Mouse (Mus musculus): Measurements from ENCODE around the gene Hps6.
"Not testable (repeated sequence)": the region's sequence is repeated elsewhere in the genome, so short reads cannot be mapped to it uniquely, and the experiment has no call there.

Hps6 gene

GRCm38 (mm10) chr19:46003371-46004226, at the start of gene Hps6:
Gene Hps6, plus strand, starts transcription at chr19:46003508.
- DNase-seq (ENCODE audit: low spot score), result peak; percentile 88

DNA sequence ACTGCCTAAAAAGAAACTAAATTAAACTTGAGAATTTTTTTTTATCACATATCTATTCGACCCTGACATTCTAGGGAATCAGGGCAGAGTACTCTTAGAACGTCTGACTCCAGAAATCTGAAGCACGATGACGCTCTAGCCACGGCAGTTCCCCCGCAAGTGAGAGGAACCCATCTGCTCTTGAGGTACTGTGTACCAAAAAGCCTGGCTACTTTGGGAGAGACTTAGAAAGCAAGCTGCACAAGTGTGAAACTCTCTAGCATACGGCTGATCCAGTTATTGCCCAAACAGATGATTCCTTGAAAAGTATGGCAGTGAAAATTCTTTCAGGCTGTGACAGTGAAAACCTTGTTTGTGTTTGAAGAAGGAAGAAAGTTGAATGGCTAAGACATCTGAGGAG, 46.6 kb upstream of the Hps6 start:
- no peak for DNase-seq (ENCODE audit: low spot score)

DNA sequence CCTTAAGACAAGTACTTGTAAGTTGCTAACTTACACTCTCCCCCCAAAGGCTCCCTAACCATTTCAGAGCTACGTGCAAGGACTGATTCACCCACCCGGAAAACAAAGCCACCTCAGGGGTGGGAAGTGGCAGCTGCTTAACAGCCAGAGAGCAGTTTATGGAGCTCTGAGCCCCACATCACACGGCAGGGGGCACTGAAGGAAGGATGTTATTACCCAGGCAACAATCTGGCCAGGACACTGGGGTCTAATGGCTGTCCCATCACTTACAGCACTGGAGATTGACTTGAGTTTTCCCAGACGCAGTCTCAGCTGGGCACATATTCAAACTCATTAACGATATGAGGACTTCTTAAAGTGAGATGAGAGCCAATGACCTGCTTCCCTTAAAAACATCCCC, 42.5 kb upstream of the Hps6 start:
- no peak for DNase-seq (ENCODE audit: low spot score)

GRCm38 (mm10) chr19:45984379-45984778, 18.9 kb upstream of the Hps6 start:
- no peak for DNase-seq (ENCODE audit: low spot score)

DNA sequence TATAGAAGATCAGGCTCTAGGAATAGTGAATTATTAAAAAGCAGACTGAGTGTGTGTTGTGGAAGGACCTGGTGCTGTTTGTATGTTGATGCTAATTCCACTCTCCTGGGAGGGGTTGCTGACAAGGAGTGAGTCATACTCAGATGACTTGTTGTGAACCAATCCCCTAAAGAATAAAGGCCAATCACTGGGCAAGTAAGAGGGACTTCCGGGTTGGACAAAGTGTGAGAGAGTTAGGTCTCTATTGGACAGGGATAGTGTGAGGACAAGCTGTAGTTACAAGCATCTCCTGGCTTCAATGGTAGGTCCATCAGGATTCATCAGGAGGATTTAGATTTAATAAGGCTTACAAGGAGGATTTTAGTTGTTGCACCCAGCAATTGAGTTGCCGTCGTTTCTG, 15.1 kb upstream of the Hps6 start:
- DNase-seq (ENCODE audit: low spot score), result no peak

DNA sequence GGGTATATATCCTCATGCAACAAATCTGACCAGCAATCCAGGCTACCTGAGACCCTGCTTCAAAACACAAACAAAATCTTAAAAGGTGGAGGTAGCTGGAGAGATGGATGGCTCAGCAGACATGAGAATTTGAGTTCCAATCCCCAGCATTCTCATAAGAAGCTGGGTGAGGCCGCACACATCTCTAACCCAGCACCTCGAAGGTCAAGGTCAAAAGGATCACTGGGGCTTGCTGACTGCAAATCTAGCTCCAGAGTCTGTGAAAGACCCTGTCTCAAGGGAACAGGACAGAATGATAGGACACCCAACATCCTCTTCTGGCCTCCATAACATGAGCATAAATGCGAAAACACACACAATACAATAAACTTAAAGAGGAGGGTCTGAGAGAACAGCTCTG, 12.1 kb upstream of the Hps6 start:
- DNase-seq (ENCODE audit: low spot score), result no peak

DNA sequence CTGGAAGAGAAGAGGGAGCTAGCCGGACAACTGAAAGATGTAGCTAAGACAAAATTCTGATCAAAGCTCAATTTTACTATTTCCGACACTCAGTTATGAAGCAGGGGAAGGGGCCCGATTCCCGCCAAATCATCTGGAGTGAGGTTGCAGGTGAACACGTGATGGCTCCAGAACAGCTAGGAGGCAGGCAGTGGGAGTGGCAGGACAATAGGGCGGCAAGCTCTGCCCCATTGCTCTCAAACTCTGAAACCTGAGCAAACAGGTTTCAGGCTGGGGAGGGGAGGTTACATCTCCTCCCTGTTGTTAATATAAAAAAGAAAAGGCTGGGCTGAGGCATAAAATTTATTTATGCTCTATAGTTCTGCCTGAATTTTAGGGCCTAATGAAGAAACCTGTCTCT, 9.9 kb upstream of the Hps6 start:
- not testable (repeated sequence) for DNase-seq (ENCODE audit: low spot score)

DNA sequence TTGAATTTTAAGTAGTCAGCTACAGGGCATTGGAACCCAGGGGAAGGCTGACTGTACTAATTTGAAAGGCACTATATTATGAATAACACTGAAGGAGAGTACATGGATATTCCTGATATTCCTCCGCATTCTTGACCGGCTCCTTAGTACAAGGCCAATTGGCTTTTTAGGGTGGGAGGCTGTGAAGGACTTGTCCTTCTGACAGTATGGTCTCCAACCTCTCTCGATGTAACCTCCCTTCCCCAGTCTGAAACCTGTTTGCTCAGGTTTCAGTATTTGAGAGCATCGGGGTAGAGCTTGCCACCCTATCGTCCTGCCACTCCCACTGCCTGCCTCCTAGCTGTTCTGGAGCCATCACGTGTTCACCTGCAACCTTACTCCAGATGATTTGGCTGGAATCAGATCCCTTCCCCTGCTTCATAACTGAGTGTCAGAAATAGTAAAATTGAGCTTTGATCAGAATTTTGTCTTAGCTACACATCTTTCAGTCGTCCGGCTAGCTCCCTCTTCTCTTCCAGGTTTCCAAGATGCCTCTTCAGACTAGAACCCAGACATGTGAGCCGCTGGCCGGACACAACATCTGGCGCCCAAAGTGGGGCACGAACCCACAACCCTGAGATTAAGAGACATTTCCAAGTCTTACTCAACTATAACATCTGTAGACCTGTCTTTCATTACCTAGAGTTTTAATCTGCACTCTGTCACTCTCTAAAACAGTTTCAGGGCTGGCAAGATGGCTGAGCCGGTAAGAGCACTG, 9.1 kb upstream of the Hps6 start:
- no peak for DNase-seq (ENCODE audit: low spot score)

DNA sequence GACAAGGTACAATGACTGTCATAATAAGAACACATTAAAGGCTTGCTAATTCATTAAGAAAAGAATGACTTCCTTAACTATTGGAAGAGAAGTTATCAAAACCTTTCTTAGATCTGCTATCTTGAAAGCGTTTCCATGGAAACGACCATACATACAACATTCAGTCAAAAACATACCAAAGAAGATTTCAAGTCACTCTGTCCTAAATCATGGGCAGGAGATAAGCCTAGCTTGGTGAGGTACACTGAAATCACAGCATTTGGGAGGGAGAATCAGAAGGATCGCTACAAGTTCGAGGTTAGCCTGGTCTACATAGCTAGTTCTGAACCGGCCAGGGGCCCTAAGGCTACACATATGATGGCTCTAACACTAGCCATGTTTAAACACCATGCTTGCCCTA, 5.9 kb upstream of the Hps6 start:
- no peak for DNase-seq (ENCODE audit: low spot score)

GRCm38 (mm10) chr19:45997785-45998693, 5.3 kb upstream of the Hps6 start, which contains the start of gene Armh3:
Gene Armh3, minus strand, starts transcription at chr19:45998488.
- peak; percentile 92 for DNase-seq (ENCODE audit: low spot score)

- DNase-seq (ENCODE audit: low spot score), result no peak
These were observed 4.6 kb upstream of the Hps6 start for GRCm38 (mm10) chr19:45998694-45999217.

DNA sequence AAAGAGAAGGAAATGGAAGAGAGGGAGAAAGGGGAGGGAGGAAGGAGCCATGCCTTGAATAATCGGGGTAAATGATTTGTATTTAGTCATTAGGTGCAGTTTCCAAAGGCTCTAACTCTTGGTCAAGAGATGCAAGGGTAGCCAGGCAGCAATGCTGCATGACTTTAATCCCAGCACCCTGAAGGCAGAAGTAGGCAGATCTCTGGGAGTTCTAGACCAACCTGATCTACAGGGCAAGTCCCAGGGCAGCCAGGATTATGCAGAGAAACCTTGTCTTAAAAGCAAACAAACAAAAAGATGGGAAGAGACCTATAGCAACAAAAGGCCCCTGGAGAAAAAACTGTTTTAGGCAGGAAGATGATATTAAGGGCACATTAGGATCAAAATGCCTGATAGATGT, 3.9 kb upstream of the Hps6 start:
- no peak for DNase-seq (ENCODE audit: low spot score)

DNA sequence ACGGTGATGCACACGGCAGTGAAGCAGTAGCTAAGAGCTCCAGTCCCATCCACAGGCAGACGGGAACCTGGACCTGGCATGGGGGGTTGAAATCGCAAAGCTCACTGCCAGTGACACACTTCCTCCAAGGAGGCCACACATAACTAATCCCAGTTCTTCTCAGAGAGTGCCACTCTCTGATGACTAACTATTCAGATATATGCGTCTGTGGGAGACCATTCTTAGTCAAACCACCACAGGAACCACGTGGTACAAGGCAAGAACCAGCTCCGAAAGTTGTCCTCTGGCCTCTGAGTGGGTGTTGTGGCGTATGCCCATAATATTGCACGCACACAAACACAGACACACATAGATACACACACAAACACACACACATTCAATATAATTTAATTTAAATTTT, 1.0 kb upstream of the Hps6 start:
- no peak for DNase-seq (ENCODE audit: low spot score)

- DNase-seq (ENCODE audit: low spot score), result no peak
These were observed 1.6 kb downstream of the Hps6 start for GRCm38 (mm10) chr19:46004814-46005466.

DNA sequence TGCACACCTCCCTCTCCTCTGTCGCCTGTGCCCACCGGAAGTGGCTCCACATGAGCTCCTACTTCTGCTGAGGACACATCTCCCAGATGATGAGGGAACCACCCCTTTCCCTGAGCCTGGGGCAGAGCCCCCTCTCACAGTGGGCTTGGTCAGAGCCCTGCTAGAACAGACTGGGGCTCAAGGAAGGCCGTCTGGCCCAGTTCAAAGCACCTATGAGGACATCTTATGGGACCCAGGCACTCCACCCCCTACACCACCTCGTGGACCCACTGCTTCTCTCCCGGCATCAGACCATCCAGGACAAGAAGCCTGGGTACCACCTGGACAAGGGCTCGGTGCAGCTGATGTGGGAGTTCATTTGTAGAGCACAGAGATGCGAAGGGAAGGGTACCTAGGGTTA, 2.4 kb downstream of the Hps6 start:
- DNase-seq (ENCODE audit: low spot score), result no peak

DNA sequence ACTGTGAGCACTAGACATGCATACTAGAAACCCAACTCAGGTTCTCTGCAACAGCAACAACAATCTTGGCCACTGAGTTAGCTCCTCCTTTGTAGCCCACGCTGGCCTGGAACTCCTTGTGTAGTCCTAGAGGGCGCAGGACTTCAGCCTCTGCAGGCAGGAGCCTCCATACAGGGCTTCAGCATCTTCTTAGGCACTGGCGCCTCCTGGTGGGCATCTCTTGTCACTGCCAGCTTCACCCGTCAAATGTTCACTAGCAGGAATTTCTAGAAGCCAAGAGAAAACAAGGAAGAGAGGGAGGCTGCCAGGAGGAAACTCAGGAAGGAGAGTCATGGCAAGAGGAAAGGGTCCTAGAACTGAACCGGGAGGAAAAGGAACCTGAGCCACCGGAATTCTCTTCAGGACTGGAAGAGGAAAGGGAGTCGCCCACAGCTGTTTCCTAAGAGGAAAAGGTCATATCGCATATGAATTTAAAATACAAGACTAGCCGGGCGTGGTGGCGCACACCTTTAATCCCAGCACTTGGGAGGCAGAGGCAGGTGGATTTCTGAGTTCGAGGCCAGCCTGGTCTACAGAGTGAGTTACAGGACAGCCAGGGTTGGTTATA, 11.4 kb downstream of the Hps6 start:
- peak; percentile 94 for DNase-seq (ENCODE audit: low spot score)

GRCm38 (mm10) chr19:46016023-46016422, 12.7 kb downstream of the Hps6 start:
- DNase-seq (ENCODE audit: low spot score), result no peak

GRCm38 (mm10) chr19:46024959-46025358, 21.7 kb downstream of the Hps6 start:
- peak; percentile 31 for DNase-seq (ENCODE audit: low spot score)

DNA sequence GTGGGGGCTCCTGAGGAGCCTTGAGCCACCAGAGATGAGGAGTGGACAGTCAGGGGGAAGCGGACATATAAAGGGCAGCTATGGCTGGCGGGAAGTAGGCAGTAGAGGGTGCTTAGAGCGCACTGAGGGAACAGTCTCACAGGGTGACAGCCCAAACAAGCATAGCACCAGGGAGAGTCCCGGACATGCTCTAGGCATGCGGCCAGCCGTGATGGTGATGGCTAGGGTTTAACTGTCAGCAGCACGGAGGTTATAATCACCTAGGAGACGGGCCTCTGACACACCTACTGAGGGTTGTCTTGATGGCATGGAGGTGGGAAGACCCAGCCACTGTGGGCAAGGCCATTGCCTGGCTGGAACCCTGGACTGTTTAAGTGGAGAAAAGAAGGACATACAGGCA, 23.3 kb downstream of the Hps6 start:
- DNase-seq (ENCODE audit: low spot score), result peak; percentile 42

DNA sequence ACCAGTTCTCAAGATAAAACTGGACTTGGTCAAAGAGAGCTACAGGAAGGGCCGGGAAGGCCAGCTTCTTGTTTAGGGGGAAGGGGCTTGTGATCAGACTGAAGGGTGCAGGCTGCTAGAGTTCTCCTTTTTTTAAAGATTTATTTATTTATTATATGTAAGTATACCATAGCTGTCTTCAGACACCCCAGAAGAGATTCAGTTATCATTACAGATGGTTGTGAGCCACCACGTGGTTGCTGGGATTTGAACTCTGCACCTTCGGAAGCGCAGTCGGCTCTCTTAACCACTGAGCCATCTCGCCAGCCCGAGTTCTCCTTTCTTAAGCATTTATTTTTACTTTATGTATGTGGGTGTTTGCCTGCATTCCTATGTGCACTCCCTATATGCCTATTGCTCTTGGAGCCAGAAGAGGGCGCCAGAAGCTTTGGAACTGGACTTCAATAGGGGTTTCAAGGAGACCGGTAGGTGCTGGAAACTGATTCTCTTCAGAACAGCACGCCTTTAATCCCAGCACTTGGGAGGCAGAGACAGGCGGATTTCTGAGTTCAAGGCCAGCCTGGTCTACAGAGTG, 25.5 kb downstream of the Hps6 start:
- no peak for DNase-seq (ENCODE audit: low spot score)

GRCm38 (mm10) chr19:46029652-46030051, 26.3 kb downstream of the Hps6 start:
- no peak for DNase-seq (ENCODE audit: low spot score)

All from testis, postnatal 10 days (tissue).